26 mouse cellular contexts compared by ENCODE assay signal in genomic region chr1:119075500-119075899, GRCm38 (mm10). TPM values are rescaled to one million over a fixed set of nuclear protein-coding genes. Genes with fewer than 3 reads are reported as not detected.
A peak's percentile ranks its signal among the peaks of the same experiment; 100 is the strongest.
DNase-seq lines count a peak whose midpoint lies in the region; ATAC-seq and TF ChIP-seq lines count a peak whose summit lies in the region.
"Had no signal": no experiment of that assay in that cellular context is flagged by ENCODE, and none has a peak within 500 bp of the region (broad histone marks: within the 10 kb centered on the region; RNA-seq: fewer than 3 reads in every experiment).

No protein-coding gene starts in this region.

- H3K36me3 ChIP-seq in midbrain, embryonic 11.5 days (ENCODE audit: control insufficient read depth, insufficient read depth, low read length), result no peaks in the 10 kb centered on the region
- no peaks in the 10 kb centered on the region for H3K36me3 ChIP-seq in midbrain, embryonic 16.5 days (ENCODE audit: control insufficient read depth, insufficient read depth, low read length)
- no peaks in the 10 kb centered on the region for H3K36me3 ChIP-seq in ES-Bruce4 (ENCODE audit: control insufficient read depth, insufficient read depth, low read length, poor library complexity, severe bottlenecking)
- H3K36me3 ChIP-seq in ES-E14 (ENCODE audit: control insufficient read depth, insufficient read depth, low read length, poor library complexity, severe bottlenecking), result no peaks in the 10 kb centered on the region
- H3K36me3 ChIP-seq: forebrain, embryonic 10.5 days; heart, embryonic 10.5 days; heart, embryonic 13.5 days; hindbrain, embryonic 12.5 days; hindbrain, embryonic 15.5 days had no signal

- H3K4me3 ChIP-seq in midbrain, embryonic 11.5 days (ENCODE audit: low read depth, low read length), result no peak overlapping the region
- no peak overlapping the region for H3K4me3 ChIP-seq in midbrain, embryonic 16.5 days (ENCODE audit: low read depth, low read length)
- peak overlapping the region; percentile 59 for H3K4me3 ChIP-seq in ES-Bruce4 (ENCODE audit: low read depth, low read length)
- peak overlapping the region; percentile 54 to 60 for H3K4me3 ChIP-seq in ES-E14 (ENCODE audit: insufficient read depth in 1 of 2, low read depth in 1 of 2, low read length in 2 of 2, poor library complexity in 1 of 2, severe bottlenecking in 1 of 2)
- H3K4me3 ChIP-seq: forebrain, embryonic 10.5 days; forebrain, embryonic 13.5 days; heart, adult 2 months; heart, embryonic 10.5 days; heart, embryonic 13.5 days; hindbrain, embryonic 12.5 days; hindbrain, embryonic 15.5 days had no signal

- TF ChIP-seq CTCF in ES-Bruce4 (IDR thresholded peaks at IDR 0.05; ENCODE audit: low read depth, low read length), result no peak

- WGBS in midbrain, embryonic 11.5 days, result 58% methylated on average over 7 of the region's 7 CpGs
- 54% methylated on average over 7 of the region's 7 CpGs for WGBS in midbrain, embryonic 16.5 days

- H3K4me1 ChIP-seq in midbrain, embryonic 11.5 days (ENCODE audit: control insufficient read depth, insufficient read depth, low read length), result no peaks in the 10 kb centered on the region
- no peaks in the 10 kb centered on the region for H3K4me1 ChIP-seq in midbrain, embryonic 16.5 days (ENCODE audit: control insufficient read depth, insufficient read depth, low read length)
- H3K4me1 ChIP-seq in ES-Bruce4 (ENCODE audit: control insufficient read depth, insufficient read depth, low read length) (peaks cover 6% of the 10 kb centered on the region), ES-E14 (ENCODE audit: control insufficient read depth in 2 of 2, insufficient read depth in 2 of 2, low read length in 2 of 2, poor library complexity in 1 of 2) (peaks cover 6 to 36% of the 10 kb centered on the region in 2 experiments; a peak in 2 of 4 replicates)
- H3K4me1 ChIP-seq: forebrain, embryonic 10.5 days; forebrain, embryonic 13.5 days; hindbrain, embryonic 15.5 days had no signal

- peak; percentile 98 for TF ChIP-seq EP300 in ES-Bruce4 (IDR thresholded peaks at IDR 0.05; ENCODE audit: insufficient read depth, low read depth, low read length)

- no peak overlapping the region for H3K9ac ChIP-seq in midbrain, embryonic 11.5 days (ENCODE audit: low read length)
- no peak overlapping the region for H3K9ac ChIP-seq in midbrain, embryonic 16.5 days (ENCODE audit: low read depth, low read length)
- peak overlapping the region; percentile 27 for H3K9ac ChIP-seq in ES-Bruce4 (ENCODE audit: low read depth, poor library complexity, severe bottlenecking)
- H3K9ac ChIP-seq in ES-E14 (ENCODE audit: insufficient read depth, low read depth, low read length, poor library complexity, severe bottlenecking), result peak overlapping the region; percentile 71
- H3K9ac ChIP-seq: forebrain, embryonic 13.5 days; heart, embryonic 13.5 days; hindbrain, embryonic 12.5 days; hindbrain, embryonic 15.5 days had no signal

- H3K27ac ChIP-seq in midbrain, embryonic 11.5 days (ENCODE audit: low read depth, low read length), result no peak overlapping the region
- no peak overlapping the region for H3K27ac ChIP-seq in midbrain, embryonic 16.5 days (ENCODE audit: low read length)
- H3K27ac ChIP-seq in ES-Bruce4 (ENCODE audit: insufficient read depth, low read length) (peak overlapping the region; percentile 99), ES-E14 (ENCODE audit: insufficient read depth, low read depth, low read length, poor library complexity, severe bottlenecking) (peak overlapping the region; percentile 100)
- H3K27ac ChIP-seq: forebrain, embryonic 10.5 days; forebrain, embryonic 13.5 days; heart, adult 2 months; heart, embryonic 10.5 days; heart, embryonic 13.5 days; hindbrain, embryonic 12.5 days; hindbrain, embryonic 15.5 days had no signal

- H3K27me3 ChIP-seq in midbrain, embryonic 11.5 days (ENCODE audit: control insufficient read depth, insufficient read depth, low read length), result no peaks in the 10 kb centered on the region; the same call in 1 of the 2 replicates
- no peaks in the 10 kb centered on the region for H3K27me3 ChIP-seq in midbrain, embryonic 16.5 days (ENCODE audit: control insufficient read depth, insufficient read depth, low read depth, low read length)
- H3K27me3 ChIP-seq in ES-Bruce4 (ENCODE audit: control insufficient read depth, insufficient read depth, low read length, poor library complexity, severe bottlenecking), result no peaks in the 10 kb centered on the region
- H3K27me3 ChIP-seq: forebrain, embryonic 13.5 days had no signal

- H3K9me3 ChIP-seq in midbrain, embryonic 11.5 days (ENCODE audit: control insufficient read depth, low read length), result no peaks in the 10 kb centered on the region
- H3K9me3 ChIP-seq in midbrain, embryonic 16.5 days (replicated peaks; ENCODE audit: control insufficient read depth, low read length, poor library complexity, severe bottlenecking), result no peaks in the 10 kb centered on the region
- no peaks in the 10 kb centered on the region for H3K9me3 ChIP-seq in ES-Bruce4 (replicated peaks; ENCODE audit: control insufficient read depth, insufficient read depth, low read length, poor library complexity, severe bottlenecking)
- no peaks in the 10 kb centered on the region for H3K9me3 ChIP-seq in ES-E14 (ENCODE audit: control insufficient read depth, insufficient read depth, low read depth, low read length)
- H3K9me3 ChIP-seq: forebrain, embryonic 10.5 days; forebrain, embryonic 13.5 days; heart, embryonic 10.5 days; heart, embryonic 13.5 days; hindbrain, embryonic 12.5 days; hindbrain, embryonic 15.5 days had no signal

- in situ Hi-C loops in ES-E14 (cut with MboI; ENCODE audit: low sequenced_read_pairs in 2 of 2, unreplicated experiment in 2 of 2), result loop anchor here in 1 of 2 experiments (5.0 kb wide), 1 partner anchor 308 kb away; no protein-coding TSS in a partner anchor

- H3K4me2 ChIP-seq in midbrain, embryonic 11.5 days, result no peak overlapping the region
- H3K4me2 ChIP-seq in midbrain, embryonic 16.5 days (ENCODE audit: low read length), result no peak overlapping the region
- H3K4me2 ChIP-seq: forebrain, embryonic 13.5 days; heart, embryonic 13.5 days; hindbrain, embryonic 12.5 days; hindbrain, embryonic 15.5 days had no signal

- peak; percentile 19 for DNase-seq in midbrain, embryonic 11.5 days (ENCODE audit: low spot score, missing footprints)
- DNase-seq in ES-E14 (ENCODE audit: low read depth, low spot score) (peak; percentile 95), ZHBTc4 (ENCODE audit: low read depth, low spot score) (peak; percentile 99)
- no peak for DNase-seq in right cerebral cortex, postnatal 36 days (ENCODE audit: low spot score in 2 of 2)
- no peak for DNase-seq in layer of hippocampus, adult 18-20 months (ENCODE audit: low spot score in 2 of 2)
- DNase-seq: adrenal gland, adult 8-10 months; adrenal gland, postnatal 25 days; cerebellum, adult 18-20 months; cerebellum, adult 9-10 months; cerebellum, postnatal 14 days; gastrocnemius, postnatal 10 days; gastrocnemius, postnatal 36 days; heart, adult 2 months had no signal

- no peak for TF ChIP-seq POLR2A in ES-Bruce4 (IDR thresholded peaks at IDR 0.05; ENCODE audit: insufficient read depth, low read length)

- no peak for ATAC-seq in midbrain, embryonic 11.5 days (ENCODE audit: low FRiP score)
- no peak for ATAC-seq in midbrain, embryonic 16.5 days
- ATAC-seq: activated CD4-positive, CD25-positive, alpha-beta regulatory T cell, adult 4 months; CD4-positive, CD25-positive, alpha-beta regulatory T cell, adult 4 months; forebrain, embryonic 13.5 days; forebrain, embryonic 16.5 days had no signal

TF ChIP-seq in ES-E14, 5 proteins besides CTCF, POLR2A, EP300 and RAD21:
- TF ChIP-seq CHD2 (IDR thresholded peaks at IDR 0.05; ENCODE audit: low read depth, low read length) (peak; percentile 50; the same call in 1 of the 2 replicates), ZNF384 (IDR thresholded peaks at IDR 0.05; ENCODE audit: low read depth, low read length) (no peak), HCFC1 (IDR thresholded peaks at IDR 0.05; ENCODE audit: borderline replicate concordance, insufficient read depth, low read length) (no peak)

RNA-seq across cellular contexts. Expression of gene Gli2, which starts 22.1 kb away (rescaled TPM):
- polyA plus RNA-seq in midbrain, embryonic 11.5 days (2014; fragmentation: Nextera tagmentation; extraction: Ambion mirVana), result 8.2 and 9.0 TPM in 2 replicates
- polyA plus RNA-seq in midbrain, embryonic 16.5 days (2015; fragmentation: Nextera tagmentation; extraction: Ambion mirVana), result 1.1 TPM in 2 replicates
- polyA plus RNA-seq in ES-Bruce4 (2011; ENCODE audit: insufficient read depth, insufficient read length, low read depth, missing spikeins), result 8.7 and 10.9 TPM in 2 replicates
- total RNA-seq in ES-E14 (2012; rRNA removed), result 9.8 and 12.2 TPM in 2 replicates
- 1 to 10 TPM; 3.2 to 4.1 TPM for total RNA-seq in layer of hippocampus, adult 18-20 months (2021)
- total RNA-seq: granulocyte monocyte progenitor cell, adult 5-6 weeks; hematopoietic stem cell, adult 5-6 weeks had no signal
- polyA plus RNA-seq: activated CD4-positive, CD25-positive, alpha-beta regulatory T cell, adult 4 months; CD4-positive, CD25-positive, alpha-beta regulatory T cell, adult 4 months had no signal

Comparison
In these comparisons a context has a peak if more than half of its experiments do, and no peak if none do; other contexts are left out.
1. DNase-seq: peak in midbrain, embryonic 11.5 days (single experiment), ES-E14 (single experiment) and ZHBTc4 (single experiment); none in right cerebral cortex, postnatal 36 days (0 of 2) and layer of hippocampus, adult 18-20 months (0 of 2).
2. H3K27ac ChIP-seq: peak in ES-Bruce4 (single experiment) and ES-E14 (single experiment); none in midbrain, embryonic 11.5 days (single experiment) and midbrain, embryonic 16.5 days (single experiment).
3. H3K4me3 ChIP-seq: peak in ES-Bruce4 (single experiment) and ES-E14 (2 of 2); none in midbrain, embryonic 11.5 days (single experiment) and midbrain, embryonic 16.5 days (single experiment).
4. H3K9ac ChIP-seq: peak in ES-Bruce4 (single experiment) and ES-E14 (single experiment); none in midbrain, embryonic 11.5 days (single experiment) and midbrain, embryonic 16.5 days (single experiment).